Mouse (Mus musculus) liver, embryonic 14.5 days (tissue): Measurements from ENCODE around the gene Adgrb3. TPM values are rescaled to one million over a fixed set of nuclear protein-coding genes. Genes with fewer than 3 reads are reported as not detected.

Experiments
- ATAC-seq: fragments of 200-750 bp; cut with Nextera tagmentation; 2 replicates; pipeline ENCODE4 v1.8.0; 2017; ENCODE audit warnings: moderate number of reproducible peaks, mild to moderate bottlenecking, moderate library complexity; ENCODE audit not compliant: insufficient read depth
- DNase-seq, 3 experiments: peaks; one replicate each; pipeline ENCODE4 v3.0.0-alpha.2; 2012 to 2013; ENCODE audit warnings: low read depth in 3 of 3, low spot score in 3 of 3
- H3K27ac ChIP-seq: fragments of 300-500 bp; sonication (generic); 2 replicates; pipeline ENCODE4 v1.5.1; 2014; ENCODE audit warnings: moderate library complexity, mild to moderate bottlenecking, control low read depth, inconsistent platforms
- H3K27me3 ChIP-seq: fragments of 300-500 bp; sonication (generic); 2 replicates; pipeline ENCODE4 v1.6.1; 2014; ENCODE audit warnings: mild to moderate bottlenecking, low read length, moderate library complexity; ENCODE audit not compliant: control insufficient read depth, insufficient read depth
- H3K36me3 ChIP-seq: fragments of 300-500 bp; sonication (generic); replicated peaks from 2 replicates; pipeline ENCODE4 v1.6.1; 2014; ENCODE audit warnings: low read depth; ENCODE audit not compliant: control insufficient read depth, insufficient read depth
- H3K4me1 ChIP-seq, 2 experiments: fragments of 200-500 bp in 1 of 2; fragments of 300-500 bp in 1 of 2; sonication (generic) in 1 of 2; replicated peaks; 2 replicates each; pipeline ENCODE4 v1.6.1; 2012 to 2014; ENCODE audit warnings: antibody characterized with exemption in 1 of 2, inconsistent platforms in 1 of 2, low read length in 1 of 2; ENCODE audit not compliant: control insufficient read depth in 2 of 2, insufficient read depth in 2 of 2
- H3K4me2 ChIP-seq: fragments of 300-500 bp; sonication (generic); 2 replicates; pipeline ENCODE4 v1.6.1; 2014; ENCODE audit warnings: low read depth, mild to moderate bottlenecking, control low read depth, moderate library complexity
- H3K4me3 ChIP-seq, 2 experiments: fragments of 200-500 bp in 1 of 2; fragments of 300-500 bp in 1 of 2; sonication (generic) in 1 of 2; 2 replicates each; pipeline ENCODE4 v1.5.1; 2012 to 2014; ENCODE audit warnings: low read depth in 2 of 2, low read length in 2 of 2, mild to moderate bottlenecking in 2 of 2, control low read depth in 1 of 2, inconsistent platforms in 1 of 2, moderate library complexity in 1 of 2; ENCODE audit not compliant: insufficient read depth in 1 of 2
- H3K9ac ChIP-seq: fragments of 300-500 bp; sonication (generic); replicated peaks from 2 replicates; pipeline ENCODE4 v1.6.1; 2014; ENCODE audit warnings: mild to moderate bottlenecking, control low read depth, moderate library complexity
- H3K9me3 ChIP-seq: fragments of 300-500 bp; sonication (generic); 2 replicates; pipeline ENCODE4 v1.6.1; 2016; ENCODE audit warnings: low read length, mixed read lengths; ENCODE audit not compliant: control insufficient read depth
- CTCF ChIP-seq: IDR thresholded peaks from 2 replicates; pipeline ENCODE4 v1.5.1; 2016; ENCODE audit warnings: antibody characterized with exemption, low read depth, control low read depth
- EP300 ChIP-seq: IDR thresholded peaks from 2 replicates; pipeline ENCODE4 v1.6.1; 2016; ENCODE audit warnings: antibody characterized with exemption, low read depth
- WGBS: fragments of 180-500 bp; shearing (Covaris S2); extraction: QIAGEN DNeasy Blood & Tissue Kit; methylation state at CpG from one replicate; pipeline ENCODE4 v1.1.7; 2014; ENCODE audit not compliant: insufficient replicate concordance; 5-methylcytosine and 5-hydroxymethylcytosine counted together
- polyA plus RNA-seq, 2 experiments: library from polyadenylated mRNA; depleted of rRNA in 1 of 2; stranded (reverse) in 1 of 2; unstranded in 1 of 2; fragments of >200 nt; fragmentation: Nextera tagmentation in 1 of 2; extraction: Ambion mirVana in 1 of 2; gene quantifications; 2 replicates each; pipeline versions ENCODE4 v1.2.1 to v1.2.3; 2012 to 2014

Adgrb3 gene
- polyA plus RNA-seq, 2 experiments, result 0.02 to 0.03 TPM

- H3K4me3 ChIP-seq, result no peak overlapping the region
- H3K4me1 ChIP-seq, result no peaks in the 10 kb centered on the region
- 79% methylated on average over 1 of the region's 1 CpGs for WGBS
- no peak for ATAC-seq
- DNase-seq, result no peak
- H3K9ac ChIP-seq, result no peak overlapping the region
- H3K27me3 ChIP-seq, result no peaks in the 10 kb centered on the region
- no peak for TF ChIP-seq CTCF
- TF ChIP-seq EP300, result no peak
- H3K36me3 ChIP-seq, result no peaks in the 10 kb centered on the region
- H3K4me2 ChIP-seq, result no peak overlapping the region
- no peak overlapping the region for H3K27ac ChIP-seq
- no peaks in the 10 kb centered on the region for H3K9me3 ChIP-seq
Observed at GRCm38 (mm10) chr1:25581698-25582097, 247.8 kb downstream of the Adgrb3 start.

- no peaks in the 10 kb centered on the region for H3K36me3 ChIP-seq
- WGBS, result 51% methylated on average over 4 of the region's 4 CpGs
- no peaks in the 10 kb centered on the region for H3K27me3 ChIP-seq
- no peak overlapping the region for H3K27ac ChIP-seq
- no peaks in the 10 kb centered on the region for H3K9me3 ChIP-seq
- H3K4me3 ChIP-seq, result no peak overlapping the region
- H3K4me2 ChIP-seq, result no peak overlapping the region
- no peak overlapping the region for H3K9ac ChIP-seq
- DNase-seq, result no peak
- no peak for TF ChIP-seq CTCF
- TF ChIP-seq EP300, result no peak
- no peaks in the 10 kb centered on the region for H3K4me1 ChIP-seq
- ATAC-seq, result no peak
Observed at GRCm38 (mm10) chr1:25577836-25578235, 251.7 kb downstream of the Adgrb3 start.

- Histone ChIP-seq H3K4me2 (no peak overlapping the region), H3K4me1 (no peaks in the 10 kb centered on the region), H3K27ac (no peak overlapping the region), H3K27me3 (no peaks in the 10 kb centered on the region), H3K4me3 (no peak overlapping the region), H3K9ac (no peak overlapping the region), H3K36me3 (no peaks in the 10 kb centered on the region), H3K9me3 (no peaks in the 10 kb centered on the region)
- TF ChIP-seq EP300 (no peak), CTCF (no peak)
- 61% methylated on average over 6 of the region's 6 CpGs for WGBS
- DNase-seq (no peak), ATAC-seq (no peak)
Observed at GRCm38 (mm10) chr1:25576598-25576997, 252.9 kb downstream of the Adgrb3 start.

GRCm38 (mm10) chr1:25568096-25568495, 261.4 kb downstream of the Adgrb3 start:
- H3K27ac ChIP-seq, result no peak overlapping the region
- ATAC-seq (no peak), DNase-seq (no peak)
- no peak overlapping the region for H3K4me2 ChIP-seq
- TF ChIP-seq EP300, result no peak
- TF ChIP-seq CTCF, result no peak
- no peaks in the 10 kb centered on the region for H3K4me1 ChIP-seq
- no peak overlapping the region for H3K4me3 ChIP-seq
- no peaks in the 10 kb centered on the region for H3K27me3 ChIP-seq
- H3K9me3 ChIP-seq, result no peaks in the 10 kb centered on the region
- 68% methylated on average over 1 of the region's 1 CpGs for WGBS
- H3K9ac ChIP-seq, result no peak overlapping the region
- H3K36me3 ChIP-seq, result no peaks in the 10 kb centered on the region

GRCm38 (mm10) chr1:25546072-25546471, 283.4 kb downstream of the Adgrb3 start:
- Histone ChIP-seq H3K27me3 (no peaks in the 10 kb centered on the region), H3K4me2 (no peak overlapping the region), H3K36me3 (no peaks in the 10 kb centered on the region), H3K4me3 (no peak overlapping the region), H3K9ac (no peak overlapping the region), H3K9me3 (no peaks in the 10 kb centered on the region), H3K4me1 (no peaks in the 10 kb centered on the region), H3K27ac (no peak overlapping the region)
- TF ChIP-seq CTCF (no peak), EP300 (no peak)
- ATAC-seq, result no peak
- DNase-seq, result no peak
- 52% methylated on average over 1 of the region's 1 CpGs for WGBS
